Mouse (Mus musculus): ENCODE results near the gene Atp6v0a2. TPM values are rescaled to one million over a fixed set of nuclear protein-coding genes. Genes with fewer than 3 reads are reported as not detected.
"Not testable (repeated sequence)": the region's sequence is repeated elsewhere in the genome, so short reads cannot be mapped to it uniquely, and the experiment has no call there.

Atp6v0a2 gene
- polyA plus RNA-seq (2015; fragmentation: Nextera tagmentation; extraction: Ambion mirVana), result 41.9 and 45.3 TPM in 2 replicates

DNA sequence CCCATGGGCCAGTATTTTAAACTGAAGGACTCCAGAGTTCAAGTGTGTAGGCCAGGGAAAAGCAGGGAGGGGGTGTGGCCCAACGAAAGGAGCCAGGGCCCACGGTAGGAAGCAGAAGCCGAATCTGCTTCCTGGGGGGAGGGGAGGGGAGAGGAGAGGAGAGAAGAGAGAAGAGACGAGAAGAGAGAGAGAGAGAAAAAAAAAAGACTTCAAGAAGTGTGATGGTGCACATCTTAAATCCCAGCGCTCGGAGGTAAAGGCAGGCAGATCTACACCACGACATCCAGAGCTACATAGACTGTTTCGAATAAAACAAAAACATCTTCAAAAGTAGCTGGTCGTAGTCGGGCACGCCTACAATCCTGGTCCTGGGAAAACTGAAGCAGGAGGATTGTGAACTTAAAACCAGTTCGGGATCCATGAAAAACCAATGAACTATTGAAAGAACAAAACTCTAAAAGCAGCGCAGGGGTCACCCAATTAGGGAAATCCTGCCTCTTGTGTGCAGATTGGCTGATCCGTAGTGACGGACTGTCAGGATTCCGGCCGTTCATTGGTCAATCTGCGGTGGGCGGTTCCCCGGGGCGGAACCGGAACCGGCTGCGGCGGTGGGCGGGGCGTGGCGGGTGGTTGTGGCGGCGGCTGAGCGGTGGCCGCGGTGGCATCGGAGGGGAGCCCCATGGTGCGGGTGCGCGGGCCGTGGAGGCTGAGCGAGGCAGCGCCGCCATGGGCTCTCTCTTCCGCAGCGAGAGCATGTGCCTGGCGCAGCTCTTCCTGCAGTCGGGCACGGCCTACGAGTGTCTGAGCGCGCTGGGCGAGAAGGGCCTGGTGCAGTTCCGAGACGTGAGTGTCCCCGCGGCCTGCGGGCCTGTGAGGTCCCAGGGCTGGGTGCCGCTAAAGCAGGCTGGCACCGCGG, at the start of gene Atp6v0a2:
Gene Atp6v0a2 (plus strand): TSS at position 129 of the 916 bp plus-strand sequence.
- Histone ChIP-seq H3K9me3 (replicated peaks) (no peaks in the 10 kb centered on the region), H3K4me2 (replicated peaks) (peak within 1 kb of the TSS; percentile 84), H3K27me3 (no peaks in the 10 kb centered on the region), H3K4me3 (replicated peaks) (peak within 1 kb of the TSS; percentile 96), H3K27ac (replicated peaks) (peak within 1 kb of the TSS; percentile 89), H3K9ac (peak within 1 kb of the TSS; percentile 78), H3K36me3 (peaks cover 5% of the 10 kb centered on the region), H3K4me1 (peaks cover 18% of the 10 kb centered on the region)
- under 1% methylated on average over 53 of the region's 58 CpGs for WGBS
- ATAC-seq (ENCODE audit: insufficient number of reproducible peaks, low FRiP score, low TSS enrichment, low read depth), result peak; percentile 93

DNA sequence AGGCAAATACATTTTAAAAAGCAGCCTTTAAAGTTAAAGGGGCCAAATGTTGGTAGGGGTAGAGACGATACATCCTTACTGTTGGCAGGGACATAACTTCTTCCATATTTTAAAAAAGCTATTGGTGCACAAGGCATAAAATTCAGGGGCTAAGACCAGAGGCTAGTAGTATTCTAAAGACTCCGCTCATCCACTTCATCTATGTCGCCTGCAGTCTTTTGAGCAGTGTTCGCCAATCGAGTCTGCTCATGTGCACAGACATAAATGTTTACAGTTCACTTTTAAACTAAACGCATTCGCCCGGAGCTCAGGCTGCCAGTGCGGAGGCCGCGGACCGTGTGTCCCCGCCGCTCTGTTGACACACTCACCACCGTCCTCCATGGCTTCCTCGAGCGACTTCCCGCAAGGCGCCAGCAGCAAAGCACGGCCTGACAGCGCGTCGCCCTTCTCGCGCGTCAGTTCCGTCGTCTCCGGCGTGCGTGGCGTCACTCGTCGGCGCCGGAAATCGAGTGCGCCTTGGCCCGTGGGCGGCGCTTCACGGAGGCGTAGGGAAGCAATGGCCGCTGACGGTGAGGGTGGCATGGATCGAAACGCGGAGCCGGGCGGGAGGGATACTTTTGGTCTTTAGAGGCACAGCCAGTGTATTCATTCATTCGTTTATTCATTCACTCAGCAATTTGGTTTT, 49.6 kb upstream of the Atp6v0a2 start, which contains the start of the genes Eif2b1 and Gtf2h3:
Gene Eif2b1 (minus strand): TSS at position 499 of the 685 bp plus-strand sequence.
Gene Gtf2h3 (plus strand): TSS at position 508 of the 685 bp plus-strand sequence.
- Histone ChIP-seq H3K9me3 (replicated peaks) (no peaks in the 10 kb centered on the region), H3K36me3 (peaks cover 48% of the 10 kb centered on the region), H3K4me2 (replicated peaks) (peak within 1 kb of the TSS; percentile 85), H3K4me1 (peaks cover 22% of the 10 kb centered on the region), H3K27me3 (no peaks in the 10 kb centered on the region), H3K4me3 (replicated peaks) (peak within 1 kb of the TSS; percentile 84), H3K9ac (peak within 1 kb of the TSS; percentile 68), H3K27ac (replicated peaks) (0 out of 2 replicates have a peak within 1 kb of the TSS, but pooled peaks have one; percentile 34)
- 1% methylated on average over 51 of the region's 51 CpGs for WGBS
- peak; percentile 88 for ATAC-seq (ENCODE audit: insufficient number of reproducible peaks, low FRiP score, low TSS enrichment, low read depth)

DNA sequence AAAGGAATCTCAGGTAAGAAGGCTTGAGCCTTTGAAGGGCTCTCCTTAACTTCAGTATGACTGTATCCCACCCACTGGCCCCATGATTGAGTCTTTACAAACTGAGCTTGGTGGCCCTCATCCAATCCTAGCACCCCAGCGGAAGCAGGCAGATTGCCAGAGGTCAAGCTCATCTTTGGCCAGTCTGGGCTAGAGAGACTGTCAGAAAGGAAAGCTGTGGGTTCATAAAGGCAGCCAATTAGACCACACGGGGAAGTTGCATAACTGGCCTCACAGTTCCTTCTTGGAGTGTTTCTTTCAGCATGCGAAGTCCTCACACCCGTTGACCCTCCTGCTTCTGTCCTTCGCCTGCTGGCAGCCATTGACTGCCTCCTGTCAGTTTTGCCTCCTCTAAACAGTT, 45.9 kb upstream of the Atp6v0a2 start:
- no peak overlapping the region for H3K9ac ChIP-seq
- WGBS, result 83% methylated on average over 5 of the region's 5 CpGs
- no peak overlapping the region for H3K4me2 ChIP-seq (replicated peaks)
- no peak overlapping the region for H3K4me3 ChIP-seq (replicated peaks)
- peaks cover 47% of the 10 kb centered on the region for H3K36me3 ChIP-seq
- no peaks in the 10 kb centered on the region for H3K9me3 ChIP-seq (replicated peaks)
- H3K4me1 ChIP-seq, result peaks cover 22% of the 10 kb centered on the region
- ATAC-seq (ENCODE audit: insufficient number of reproducible peaks, low FRiP score, low TSS enrichment, low read depth), result no peak
- H3K27me3 ChIP-seq, result no peaks in the 10 kb centered on the region
- no peak overlapping the region for H3K27ac ChIP-seq (replicated peaks)

DNA sequence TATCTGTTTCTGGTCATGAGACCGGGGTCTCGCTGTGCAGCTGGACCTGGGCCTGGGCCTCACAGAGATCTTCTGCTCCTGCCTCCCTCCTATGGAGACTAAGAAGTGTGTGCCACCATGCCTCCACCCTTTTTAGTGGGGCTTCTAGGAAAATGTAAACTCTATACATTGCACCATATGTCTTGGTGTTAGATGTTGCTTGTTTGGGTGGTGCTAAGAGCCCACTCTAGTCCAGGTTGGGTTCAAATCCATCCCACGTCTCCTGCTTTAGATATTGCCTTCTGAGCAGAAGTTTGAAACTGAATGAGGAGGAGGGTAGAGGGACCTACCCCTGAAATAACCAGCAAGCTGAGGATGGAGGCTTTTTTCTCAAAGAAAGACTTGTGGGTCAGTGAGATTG, 35.6 kb upstream of the Atp6v0a2 start:
- no peak for ATAC-seq (ENCODE audit: insufficient number of reproducible peaks, low FRiP score, low TSS enrichment, low read depth)
- H3K36me3 ChIP-seq, result peaks cover 84% of the 10 kb centered on the region
- H3K4me1 ChIP-seq, result no peaks in the 10 kb centered on the region
- H3K9me3 ChIP-seq (replicated peaks), result no peaks in the 10 kb centered on the region
- no peaks in the 10 kb centered on the region for H3K27me3 ChIP-seq
- WGBS, result 91% methylated on average over 3 of the region's 3 CpGs
- no peak overlapping the region for H3K9ac ChIP-seq
- H3K4me2 ChIP-seq (replicated peaks), result no peak overlapping the region
- H3K27ac ChIP-seq (replicated peaks), result no peak overlapping the region
- no peak overlapping the region for H3K4me3 ChIP-seq (replicated peaks)

DNA sequence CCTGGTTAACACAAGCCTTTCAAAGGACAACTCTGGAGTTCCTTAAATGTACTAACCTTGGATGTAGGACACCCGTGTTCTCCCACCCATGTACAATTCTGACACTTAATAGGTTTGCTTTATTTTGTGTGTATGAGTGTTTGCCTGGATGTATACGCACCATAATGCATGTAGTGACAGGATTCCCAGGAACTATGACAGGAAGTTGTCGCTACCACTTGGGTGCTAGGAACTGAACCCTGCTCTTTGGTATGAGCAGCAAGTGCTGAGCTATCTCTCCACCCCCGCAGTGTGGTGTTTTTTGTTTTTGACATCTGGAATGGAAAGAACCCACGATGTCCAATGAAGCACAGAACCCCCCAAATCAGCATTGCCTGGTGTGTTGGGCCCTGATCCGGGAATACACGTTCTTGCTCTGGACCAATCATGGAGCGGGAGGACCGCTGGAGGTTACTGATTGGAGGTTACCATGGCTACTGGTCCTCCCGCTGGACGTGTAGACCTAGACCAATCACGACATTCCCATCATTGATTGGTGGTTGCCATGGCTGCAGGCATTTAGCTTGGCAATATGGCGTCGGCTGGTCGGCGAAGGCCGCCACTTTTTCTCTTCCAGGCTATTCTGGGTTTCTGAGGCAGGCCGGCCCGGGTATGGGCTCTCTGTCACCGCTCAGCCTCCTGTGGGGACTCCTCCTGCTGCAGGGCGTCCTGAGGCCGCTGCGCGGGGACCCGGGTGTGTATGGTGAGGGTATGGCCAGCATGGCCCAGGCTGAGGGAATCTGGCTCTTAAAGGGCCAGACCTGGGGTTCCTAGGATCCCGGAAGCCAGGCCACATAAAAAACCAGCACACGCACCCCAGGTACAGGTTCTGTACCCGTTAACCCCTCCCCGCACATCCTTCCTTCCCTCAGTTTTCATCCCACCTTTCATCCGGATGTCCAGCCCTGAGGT, 29.9 kb upstream of the Atp6v0a2 start:
- Histone ChIP-seq H3K27me3 (no peaks in the 10 kb centered on the region), H3K4me3 (replicated peaks) (peak overlapping the region; percentile 86), H3K4me2 (replicated peaks) (peak overlapping the region; percentile 91), H3K36me3 (peaks cover 37% of the 10 kb centered on the region), H3K9me3 (replicated peaks) (no peaks in the 10 kb centered on the region), H3K27ac (replicated peaks) (no peak overlapping the region; the same call in 1 of the 2 replicates), H3K9ac (peak overlapping the region; percentile 59), H3K4me1 (peaks cover 14% of the 10 kb centered on the region)
- peak; percentile 100 for ATAC-seq (ENCODE audit: insufficient number of reproducible peaks, low FRiP score, low TSS enrichment, low read depth)
- 7% methylated on average over 30 of the region's 30 CpGs for WGBS

DNA sequence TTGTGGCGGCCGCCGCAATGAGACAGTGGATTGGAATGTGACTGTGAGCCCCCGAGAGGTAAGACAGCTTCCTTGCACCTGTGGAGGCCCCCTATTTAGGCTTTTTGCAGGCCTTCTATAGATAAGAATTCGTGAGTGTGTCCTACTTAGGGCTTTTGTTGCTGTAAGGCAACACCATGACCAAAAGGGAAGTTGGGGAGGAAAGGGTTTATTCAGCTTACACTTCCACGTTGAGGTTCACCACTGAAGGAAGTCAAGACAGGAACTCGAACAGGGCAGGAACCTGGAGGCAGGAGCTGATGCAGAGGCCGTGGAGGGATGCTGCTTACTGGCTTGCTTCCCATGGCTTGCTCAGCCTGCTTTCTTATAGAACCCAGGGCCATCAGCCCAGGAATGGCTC, 28.6 kb upstream of the Atp6v0a2 start:
- not testable (repeated sequence) for H3K27me3 ChIP-seq; H3K27ac ChIP-seq (replicated peaks); H3K9ac ChIP-seq; H3K9me3 ChIP-seq (replicated peaks); ATAC-seq (ENCODE audit: insufficient number of reproducible peaks, low FRiP score, low TSS enrichment, low read depth); H3K4me2 ChIP-seq (replicated peaks)
- WGBS, result 49% methylated on average over 8 of the region's 8 CpGs
- Histone ChIP-seq H3K4me3 (replicated peaks) (0 out of 2 replicates have a peak overlapping the region, but pooled peaks have one; percentile 86), H3K36me3 (peaks cover 24% of the 10 kb centered on the region), H3K4me1 (peaks cover 14% of the 10 kb centered on the region)

DNA sequence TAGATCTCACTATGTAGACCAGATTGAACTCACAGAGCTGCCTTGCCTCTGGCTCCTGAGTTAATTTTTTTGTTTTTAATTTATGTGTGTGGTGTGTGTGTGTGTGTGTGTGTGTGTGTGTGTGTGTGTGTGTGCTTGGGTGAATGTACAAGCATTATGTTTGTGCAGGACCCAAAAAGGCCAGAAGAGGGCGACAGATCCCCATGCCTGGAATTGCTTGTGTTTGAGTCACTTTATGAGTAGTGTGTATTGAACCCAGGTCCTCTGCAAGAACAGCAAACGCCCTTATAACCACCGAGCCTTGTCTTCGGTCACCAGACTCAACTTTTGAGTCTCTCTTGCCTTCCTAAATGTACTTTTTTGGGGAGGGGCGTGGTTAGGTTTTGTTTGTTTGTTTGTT, 26.0 kb upstream of the Atp6v0a2 start:
- no peak overlapping the region for H3K4me3 ChIP-seq (replicated peaks)
- 67% methylated on average over 5 of the region's 5 CpGs for WGBS
- no peaks in the 10 kb centered on the region for H3K9me3 ChIP-seq (replicated peaks)
- H3K4me2 ChIP-seq (replicated peaks), result no peak overlapping the region
- H3K27ac ChIP-seq (replicated peaks), result no peak overlapping the region
- H3K36me3 ChIP-seq, result peaks cover 6% of the 10 kb centered on the region; the same call in 1 of the 2 replicates
- ATAC-seq (ENCODE audit: insufficient number of reproducible peaks, low FRiP score, low TSS enrichment, low read depth), result no peak
- peaks cover 14% of the 10 kb centered on the region for H3K4me1 ChIP-seq
- H3K27me3 ChIP-seq, result no peaks in the 10 kb centered on the region
- H3K9ac ChIP-seq, result no peak overlapping the region

DNA sequence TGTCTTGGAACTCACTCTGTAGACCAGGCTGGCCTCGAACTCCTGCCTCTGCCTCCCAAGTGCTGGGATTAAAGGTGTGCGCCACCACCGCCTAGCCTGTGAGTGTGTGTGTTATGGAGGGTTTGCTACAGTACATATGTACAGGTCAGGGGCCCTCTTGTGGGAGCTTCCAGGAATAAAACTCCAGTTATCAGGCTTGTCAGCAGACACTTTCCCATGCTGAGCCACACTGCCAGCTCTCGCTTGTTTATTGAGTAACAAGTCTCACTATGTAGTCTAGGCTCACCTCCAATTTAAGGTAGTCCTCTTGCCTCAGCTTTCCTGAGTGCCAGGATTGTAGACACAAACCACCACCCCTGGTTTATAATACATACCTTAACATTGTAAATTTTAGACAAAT, 24.1 kb upstream of the Atp6v0a2 start:
- H3K36me3 ChIP-seq, result peaks cover 7% of the 10 kb centered on the region; the same call in 1 of the 2 replicates
- no peak overlapping the region for H3K27ac ChIP-seq (replicated peaks)
- peaks cover 5% of the 10 kb centered on the region for H3K4me1 ChIP-seq
- ATAC-seq (ENCODE audit: insufficient number of reproducible peaks, low FRiP score, low TSS enrichment, low read depth), result no peak
- no peaks in the 10 kb centered on the region for H3K9me3 ChIP-seq (replicated peaks)
- H3K27me3 ChIP-seq, result no peaks in the 10 kb centered on the region
- no peak overlapping the region for H3K4me2 ChIP-seq (replicated peaks)
- WGBS, result 82% methylated on average over 4 of the region's 4 CpGs
- H3K4me3 ChIP-seq (replicated peaks), result no peak overlapping the region
- H3K9ac ChIP-seq, result no peak overlapping the region

DNA sequence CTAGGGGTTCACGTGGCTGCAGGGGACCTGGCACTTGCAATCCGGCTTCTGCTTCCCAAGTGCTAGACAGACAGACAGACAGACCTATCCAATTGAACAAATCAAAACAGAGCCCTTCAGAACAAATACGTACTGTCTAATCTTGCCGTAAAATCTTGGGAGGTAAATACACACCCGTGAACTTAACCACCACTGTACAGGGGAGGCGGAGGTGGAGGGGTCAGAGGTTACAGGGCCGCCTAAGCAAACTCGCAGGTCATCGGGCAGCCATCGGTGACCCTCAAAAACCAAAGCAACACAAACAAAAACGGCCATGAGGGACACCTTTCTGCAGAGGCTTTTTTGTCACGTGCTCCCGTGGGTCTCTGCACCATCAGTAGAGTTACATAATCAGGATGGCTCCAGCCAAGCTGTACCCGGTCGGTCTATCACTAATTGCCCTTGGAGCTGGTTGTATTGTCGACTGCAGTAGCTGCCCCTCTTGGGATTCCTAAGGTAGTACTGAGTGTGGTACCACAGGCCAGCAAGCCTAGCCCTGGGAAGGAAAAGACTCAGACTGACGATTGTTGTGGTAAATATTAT, 23.2 kb upstream of the Atp6v0a2 start:
- H3K9me3 ChIP-seq (replicated peaks), result no peaks in the 10 kb centered on the region
- 79% methylated on average over 17 of the region's 17 CpGs for WGBS

DNA sequence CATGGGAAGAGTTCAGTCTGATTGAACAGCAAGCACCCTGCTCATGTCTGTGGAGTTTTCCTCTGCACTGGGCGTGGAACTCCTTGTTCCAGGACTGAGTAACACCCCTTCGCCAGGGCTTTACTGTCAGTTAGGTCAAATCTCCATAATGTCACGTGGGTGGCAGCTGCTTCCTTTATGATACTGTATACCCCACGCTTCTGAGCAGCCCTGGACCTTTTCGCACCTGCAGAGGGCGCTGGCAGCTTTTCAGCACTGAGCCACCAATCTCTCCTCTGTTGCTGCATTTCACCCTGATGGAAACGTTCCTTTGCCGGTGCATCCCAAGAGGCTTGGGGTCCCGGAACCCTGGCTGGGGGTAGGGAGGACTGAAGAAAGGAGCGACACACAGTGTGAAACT, 17.4 kb upstream of the Atp6v0a2 start:
- Histone ChIP-seq H3K36me3 (peaks cover 20% of the 10 kb centered on the region), H3K4me2 (replicated peaks) (no peak overlapping the region), H3K9ac (no peak overlapping the region), H3K4me1 (no peaks in the 10 kb centered on the region), H3K27ac (replicated peaks) (no peak overlapping the region), H3K27me3 (no peaks in the 10 kb centered on the region), H3K9me3 (replicated peaks) (no peaks in the 10 kb centered on the region), H3K4me3 (replicated peaks) (no peak overlapping the region)
- ATAC-seq (ENCODE audit: insufficient number of reproducible peaks, low FRiP score, low TSS enrichment, low read depth), result no peak
- 71% methylated on average over 10 of the region's 10 CpGs for WGBS

More for the DNA sequence above, 23.2 kb upstream of the Atp6v0a2 start:
- Histone ChIP-seq H3K4me1 (no peaks in the 10 kb centered on the region), H3K27me3 (no peaks in the 10 kb centered on the region), H3K9ac (no peak overlapping the region), H3K4me3 (replicated peaks) (no peak overlapping the region), H3K4me2 (replicated peaks) (no peak overlapping the region), H3K36me3 (peaks cover 7% of the 10 kb centered on the region; the same call in 1 of the 2 replicates), H3K27ac (replicated peaks) (no peak overlapping the region)
- no peak for ATAC-seq (ENCODE audit: insufficient number of reproducible peaks, low FRiP score, low TSS enrichment, low read depth)

Measured in embryonic facial prominence, embryonic 15.5 days (tissue).